In the genomic region with DNA sequence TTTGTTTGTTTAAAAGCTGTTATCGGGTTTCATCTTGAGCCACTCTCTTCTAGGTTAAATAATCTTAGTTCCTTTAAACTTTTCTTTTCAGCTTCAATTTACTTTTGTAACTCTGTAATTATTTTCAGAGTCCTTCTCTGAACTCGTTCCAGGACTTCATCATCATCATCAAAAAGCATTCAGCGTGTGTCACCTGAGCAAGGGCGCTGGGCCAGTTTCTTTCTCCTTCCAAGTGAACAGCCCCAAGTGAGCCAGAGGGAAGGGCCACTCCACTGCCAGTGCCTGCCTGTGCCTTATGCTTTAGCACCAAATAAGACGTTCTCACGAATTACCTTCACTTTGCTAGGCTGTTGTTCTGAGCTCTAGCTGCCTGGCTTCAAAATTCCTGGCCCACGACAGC, we compare ENCODE assay signal across 15 mouse cellular contexts.
"Had no signal": no experiment of that assay in that cellular context is flagged by ENCODE, and none has a peak within 500 bp of the region (broad histone marks: within the 10 kb centered on the region; RNA-seq: fewer than 3 reads in every experiment).

No protein-coding gene starts in this region.

- ATAC-seq: hindbrain, postnatal 0 days had no signal

- H3K4me1 ChIP-seq: limb, embryonic 15.5 days; liver, embryonic 13.5 days; lung, embryonic 15.5 days; neural tube, embryonic 15.5 days had no signal

- DNase-seq: kidney, adult 18-20 months; layer of hippocampus, adult 9-11 months; layer of hippocampus, postnatal 36 days; liver, embryonic 13.5 days; midbrain, embryonic 14.5 days; right cerebral cortex, adult 18-20 months; right cerebral cortex, postnatal 25 days; thymus, adult 2 months; thymus, postnatal 25 days had no signal

- H3K9me3 ChIP-seq: limb, embryonic 15.5 days; liver, embryonic 13.5 days; lung, embryonic 15.5 days; neural tube, embryonic 15.5 days had no signal

- H3K9ac ChIP-seq: limb, embryonic 15.5 days; liver, embryonic 13.5 days; lung, embryonic 15.5 days; neural tube, embryonic 15.5 days had no signal

- H3K4me3 ChIP-seq: limb, embryonic 15.5 days; liver, embryonic 13.5 days; lung, embryonic 15.5 days; myocyte; neural tube, embryonic 15.5 days had no signal

- H3K4me2 ChIP-seq: limb, embryonic 15.5 days; liver, embryonic 13.5 days; lung, embryonic 15.5 days; neural tube, embryonic 15.5 days had no signal

- H3K27ac ChIP-seq: hindbrain, postnatal 0 days; kidney, postnatal 0 days; limb, embryonic 15.5 days; liver, embryonic 13.5 days; lung, embryonic 15.5 days; neural tube, embryonic 15.5 days had no signal

- H3K36me3 ChIP-seq: limb, embryonic 15.5 days; liver, embryonic 13.5 days; lung, embryonic 15.5 days; neural tube, embryonic 15.5 days had no signal
